Mouse (Mus musculus): ENCODE measurements around the gene Mphosph9.

DNA sequence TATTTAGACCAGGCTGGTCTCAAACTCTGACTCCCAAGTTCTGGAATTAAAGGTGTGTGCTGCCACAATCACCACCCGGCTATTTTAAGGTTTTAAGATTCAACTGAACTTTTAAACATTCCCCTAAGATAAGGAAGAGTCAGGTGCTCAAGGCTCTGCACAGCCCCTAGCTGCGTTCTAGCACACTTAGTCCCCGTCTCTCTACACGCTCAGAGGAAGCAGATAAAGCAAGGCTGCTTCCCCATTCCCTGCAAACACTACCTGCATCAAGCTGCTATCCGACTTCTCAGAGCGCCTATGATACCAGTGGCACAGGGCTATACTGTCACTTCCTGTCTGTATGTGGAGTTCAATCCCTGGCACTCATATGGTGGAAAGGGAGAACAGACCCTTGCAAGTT lies 60.1 kb downstream of the Mphosph9 start:
- TF ChIP-seq POLR2A (IDR thresholded peaks at IDR 0.05; ENCODE audit: insufficient read length, low read depth) (no peak), TCF3 (IDR thresholded peaks at IDR 0.05; ENCODE audit: insufficient read length, low read depth) (no peak), TCF12 (IDR thresholded peaks at IDR 0.05; ENCODE audit: insufficient read depth, poor library complexity, severe bottlenecking) (no peak), POLR2AphosphoS2 (IDR thresholded peaks at IDR 0.05; ENCODE audit: insufficient read length, low read depth) (no peak)
